Mouse (Mus musculus): ENCODE measurements around the gene Mlip.

The Mlip gene

GRCm38 (mm10) chr9:77353942-77354341 is 1.2 kb upstream of the Mlip start:
- DNase-seq (ENCODE audit: inconsistent age in 2 of 2, low spot score in 1 of 2): no peak

- DNase-seq (ENCODE audit: inconsistent age in 2 of 2, low spot score in 1 of 2): no peak
Measured at GRCm38 (mm10) chr9:77347704-77348103, 5.1 kb downstream of the Mlip start.

- peak in 1 of 2 experiments; percentile 46 for DNase-seq (ENCODE audit: inconsistent age in 2 of 2, low spot score in 1 of 2)
Measured at GRCm38 (mm10) chr9:77344318-77344717, 8.5 kb downstream of the Mlip start.

- DNase-seq (ENCODE audit: inconsistent age in 2 of 2, low spot score in 1 of 2): no peak
Measured at GRCm38 (mm10) chr9:77340159-77340862, 12.5 kb downstream of the Mlip start.

- DNase-seq (ENCODE audit: inconsistent age in 2 of 2, low spot score in 1 of 2): no peak
Measured at GRCm38 (mm10) chr9:77339571-77340148, 13.1 kb downstream of the Mlip start.

- no peak for DNase-seq (ENCODE audit: inconsistent age in 2 of 2, low spot score in 1 of 2)
Measured at GRCm38 (mm10) chr9:77335370-77335769, 17.4 kb downstream of the Mlip start.

GRCm38 (mm10) chr9:77318346-77318745 is 34.4 kb downstream of the Mlip start:
- DNase-seq (ENCODE audit: inconsistent age in 2 of 2, low spot score in 1 of 2): peak in 1 of 2 experiments; percentile 67

- DNase-seq (ENCODE audit: inconsistent age in 2 of 2, low spot score in 1 of 2): no peak
Measured at GRCm38 (mm10) chr9:77310548-77310947, 42.2 kb downstream of the Mlip start.

- DNase-seq (ENCODE audit: inconsistent age in 2 of 2, low spot score in 1 of 2): no peak
Measured at GRCm38 (mm10) chr9:77305417-77305816, 47.4 kb downstream of the Mlip start.

GRCm38 (mm10) chr9:77302340-77302739 is 50.4 kb downstream of the Mlip start:
- DNase-seq (ENCODE audit: inconsistent age in 2 of 2, low spot score in 1 of 2): no peak

- no peak for DNase-seq (ENCODE audit: inconsistent age in 2 of 2, low spot score in 1 of 2)
Measured at GRCm38 (mm10) chr9:77287958-77288357, 64.8 kb downstream of the Mlip start.

- DNase-seq (ENCODE audit: inconsistent age in 2 of 2, low spot score in 1 of 2): no peak
Measured at GRCm38 (mm10) chr9:77279371-77279770, 73.4 kb downstream of the Mlip start.

GRCm38 (mm10) chr9:77278055-77278454 is 74.7 kb downstream of the Mlip start:
- DNase-seq (ENCODE audit: inconsistent age in 2 of 2, low spot score in 1 of 2): no peak

- DNase-seq (ENCODE audit: inconsistent age in 2 of 2, low spot score in 1 of 2): no peak
Measured at GRCm38 (mm10) chr9:77277270-77277669, 75.5 kb downstream of the Mlip start.

GRCm38 (mm10) chr9:77276451-77277154 is 76.2 kb downstream of the Mlip start:
- DNase-seq (ENCODE audit: inconsistent age in 2 of 2, low spot score in 1 of 2): no peak

GRCm38 (mm10) chr9:77272727-77273126 is 80.0 kb downstream of the Mlip start:
- DNase-seq (ENCODE audit: inconsistent age in 2 of 2, low spot score in 1 of 2): no peak

GRCm38 (mm10) chr9:77265268-77266017 is 87.3 kb downstream of the Mlip start:
- DNase-seq (ENCODE audit: inconsistent age in 2 of 2, low spot score in 1 of 2): no peak

- no peak for DNase-seq (ENCODE audit: inconsistent age in 2 of 2, low spot score in 1 of 2)
Measured at GRCm38 (mm10) chr9:77259052-77259451, 93.7 kb downstream of the Mlip start.

- no peak for DNase-seq (ENCODE audit: inconsistent age in 2 of 2, low spot score in 1 of 2)
Measured at GRCm38 (mm10) chr9:77258265-77258664, 94.5 kb downstream of the Mlip start.

- DNase-seq (ENCODE audit: inconsistent age in 2 of 2, low spot score in 1 of 2): no peak
Measured at GRCm38 (mm10) chr9:77254514-77254913, 98.3 kb downstream of the Mlip start.

- DNase-seq (ENCODE audit: inconsistent age in 2 of 2, low spot score in 1 of 2): no peak
Measured at GRCm38 (mm10) chr9:77252761-77253160, 100.0 kb downstream of the Mlip start.
